20 mouse cellular contexts compared by ENCODE assay signal in the genomic region with DNA sequence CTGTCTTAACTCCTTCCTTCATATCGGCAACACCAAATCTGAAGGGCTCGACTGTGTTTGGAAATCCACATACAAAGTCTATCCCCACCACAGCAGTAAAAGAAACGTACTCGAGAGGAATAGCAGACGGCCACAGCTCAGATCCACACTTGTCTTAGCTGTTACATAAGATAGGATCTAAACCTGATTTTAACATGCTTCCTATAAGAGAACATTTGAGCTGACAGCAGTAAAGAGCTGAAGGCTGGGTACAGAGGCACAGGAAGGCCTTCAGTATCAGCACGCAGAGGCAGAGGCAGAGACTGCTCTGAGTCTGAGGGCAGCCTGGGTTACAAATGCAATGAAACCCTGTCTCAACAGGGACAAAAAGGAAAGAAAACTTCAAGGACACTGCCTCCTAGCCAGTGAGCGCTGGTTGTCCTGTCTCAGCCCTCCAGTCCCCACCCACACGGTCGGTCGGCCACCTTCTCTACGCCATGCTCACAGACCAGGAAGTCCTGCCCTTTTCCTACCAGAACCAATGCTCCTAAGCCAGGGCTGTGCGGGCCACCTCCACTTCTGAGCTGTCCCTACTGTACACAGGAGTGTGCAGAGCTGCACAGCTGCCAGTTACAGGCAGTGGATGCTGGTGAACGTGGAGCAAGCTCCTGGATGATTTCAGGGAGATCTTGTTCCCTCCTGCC. TPM values are rescaled to one million over a fixed set of nuclear protein-coding genes. Genes with fewer than 3 reads are reported as not detected.
DNase-seq lines count a peak whose midpoint lies in the region; ATAC-seq and TF ChIP-seq lines count a peak whose summit lies in the region.
"Had no signal": no experiment of that assay in that cellular context is flagged by ENCODE, and none has a peak within 500 bp of the region (broad histone marks: within the 10 kb centered on the region; RNA-seq: fewer than 3 reads in every experiment).

No protein-coding gene starts in this region.

- 87% methylated on average over 13 of the region's 13 CpGs for WGBS in stomach, postnatal 0 days

- peaks cover 50% of the 10 kb centered on the region for H3K36me3 ChIP-seq in stomach, postnatal 0 days (ENCODE audit: control insufficient read depth, insufficient read depth, low read length)

- TF ChIP-seq CTCF in left cerebral cortex, adult 2 months (IDR thresholded peaks at IDR 0.05), result no peak
- no peak for TF ChIP-seq CTCF in stomach, postnatal 0 days (IDR thresholded peaks at IDR 0.05; ENCODE audit: low read depth)

- ATAC-seq in CD4-positive, CD25-positive, alpha-beta regulatory T cell, adult 4 months, result no peak
- peak; percentile 29 to 31; a peak in 3 of 4 replicates for ATAC-seq in hematopoietic stem cell, adult 5-6 weeks (replicated peaks in 1 of 2; ENCODE audit: insufficient read depth in 1 of 2, low FRiP score in 2 of 2, low TSS enrichment in 1 of 2, low read depth in 1 of 2, poor library complexity in 2 of 2, severe bottlenecking in 2 of 2)
- peak; percentile 73; the same call in 1 of the 2 replicates for ATAC-seq in stomach, postnatal 0 days (ENCODE audit: low FRiP score, low TSS enrichment)
- ATAC-seq: hindbrain, embryonic 16.5 days had no signal

- no peak for TF ChIP-seq EP300 in stomach, postnatal 0 days (optimal IDR thresholded peaks at IDR 0.05)

- no peak overlapping the region for H3K9ac ChIP-seq in stomach, postnatal 0 days (ENCODE audit: low read length)
- H3K9ac ChIP-seq: forebrain, embryonic 12.5 days; heart, embryonic 13.5 days; liver, embryonic 15.5 days had no signal

- H3K4me3 ChIP-seq in left cerebral cortex, adult 2 months, result no peak overlapping the region
- H3K4me3 ChIP-seq in stomach, postnatal 0 days (ENCODE audit: low read depth, low read length), result no peak overlapping the region
- H3K4me3 ChIP-seq: forebrain, embryonic 12.5 days; heart, embryonic 13.5 days; liver, embryonic 15.5 days had no signal

- H3K27me3 ChIP-seq in stomach, postnatal 0 days (ENCODE audit: control insufficient read depth, insufficient read depth, low read length), result no peaks in the 10 kb centered on the region
- H3K27me3 ChIP-seq: CH12.LX; forebrain, embryonic 12.5 days; heart, embryonic 13.5 days; liver, embryonic 15.5 days had no signal

- no peaks in the 10 kb centered on the region for H3K9me3 ChIP-seq in stomach, postnatal 0 days (ENCODE audit: control insufficient read depth, low read length)
- H3K9me3 ChIP-seq: forebrain, embryonic 12.5 days; heart, embryonic 13.5 days; liver, embryonic 15.5 days had no signal

- intact Hi-C loops in left cerebral cortex, adult 2 months (cut with DNase I), result no loop called here

- no peak overlapping the region for H3K4me2 ChIP-seq in stomach, postnatal 0 days (replicated peaks; ENCODE audit: low read depth)
- H3K4me2 ChIP-seq: forebrain, embryonic 12.5 days; heart, embryonic 13.5 days; liver, embryonic 15.5 days had no signal

- DNase-seq in CD4-positive, CD25-positive, alpha-beta regulatory T cell, adult 2 months (ENCODE audit: low read depth, low spot score), result peak; percentile 24
- no peak for DNase-seq in left cerebral cortex, adult 2 months (ENCODE audit: extremely low spot score in 1 of 2, low spot score in 2 of 2)
- no peak for DNase-seq in left cerebral cortex, adult 11 months (ENCODE audit: low spot score)
- no peak for DNase-seq in stomach, postnatal 0 days (ENCODE audit: low spot score)
- DNase-seq in heart, postnatal 4 days, result no peak
- DNase-seq in left cerebral cortex, adult 9 months (ENCODE audit: low spot score in 2 of 2), result no peak
- DNase-seq: adrenal gland, postnatal 25 days; cerebellum, adult 8-10 months; kidney, adult 18-20 months; kidney, postnatal 14 days; layer of hippocampus, adult 9-11 months; right cerebral cortex, postnatal 25 days; thymus, postnatal 4 days had no signal

- peak overlapping the region; percentile 69 for H3K27ac ChIP-seq in left cerebral cortex, adult 2 months
- peak overlapping the region; percentile 35; the same call in 1 of the 2 replicates for H3K27ac ChIP-seq in stomach, postnatal 0 days (replicated peaks)
- H3K27ac ChIP-seq: forebrain, embryonic 12.5 days; heart, embryonic 13.5 days; liver, embryonic 15.5 days had no signal

- H3K4me1 ChIP-seq in stomach, postnatal 0 days (replicated peaks; ENCODE audit: control insufficient read depth, insufficient read depth), result no peaks in the 10 kb centered on the region
- H3K4me1 ChIP-seq: forebrain, embryonic 12.5 days; heart, embryonic 13.5 days; liver, embryonic 15.5 days had no signal

RNA-seq across cellular contexts. Expression of gene Ncf1, which starts 28.1 kb away (rescaled TPM):
- polyA plus RNA-seq in CD4-positive, CD25-positive, alpha-beta regulatory T cell, adult 4 months (2017; shearing (Covaris generic)), result 10 to 100 TPM in 1 of 2 experiments, 1 to 10 TPM in 1; 8.8 to 15.8 TPM
- total RNA-seq in left cerebral cortex, adult 2 months (2021), result 10 to 100 TPM in 1 of 2 experiments, 1 to 10 TPM in 1; 8.1 to 10.2 TPM
- total RNA-seq in hematopoietic stem cell, adult 5-6 weeks (2017), result 61.2 and 107 TPM in 2 replicates
- polyA plus RNA-seq in stomach, postnatal 0 days (2015; fragmentation: Nextera tagmentation; extraction: Ambion mirVana), result 2.2 and 2.4 TPM in 2 replicates
- total RNA-seq in heart, postnatal 4 days (2021), result 1 to 10 TPM; 2.1 to 2.5 TPM

RNA-seq across cellular contexts. Expression of gene Gtf2i, which starts 57.1 kb away (rescaled TPM):
- 100 to 1,000 TPM in 1 of 2 experiments, 10 to 100 TPM in 1; 96.3 to 125 TPM for polyA plus RNA-seq in CD4-positive, CD25-positive, alpha-beta regulatory T cell, adult 4 months (2017; shearing (Covaris generic))
- total RNA-seq in left cerebral cortex, adult 2 months (2021), result 100 to 1,000 TPM; 219 to 221 TPM
- 81.7 and 88.4 TPM in 2 replicates for total RNA-seq in hematopoietic stem cell, adult 5-6 weeks (2017)
- 63.0 and 81.9 TPM in 2 replicates for polyA plus RNA-seq in stomach, postnatal 0 days (2015; fragmentation: Nextera tagmentation; extraction: Ambion mirVana)
- total RNA-seq in heart, postnatal 4 days (2021), result 100 to 1,000 TPM; 198 to 199 TPM
